Mouse (Mus musculus) B cell, adult 62 days (primary cell): Measurements from ENCODE around the gene B830017H08Rik. TPM values are rescaled to one million over a fixed set of nuclear protein-coding genes. Genes with fewer than 3 reads are reported as not detected.

Source experiments
- total RNA-seq: library from RNA; stranded (reverse); gene quantifications from 4 replicates; pipeline ENCODE4 v1.2.4, GENCODE M21; 2023

B830017H08Rik gene
- not detected in 4 replicates for total RNA-seq

GRCm38 (mm10) chr16:17832821-17833220 lies at the start of gene B830017H08Rik:
Gene B830017H08Rik, plus strand, starts transcription at chr16:17833121.

GRCm38 (mm10) chr16:17796971-17797811 lies 35.7 kb upstream of the B830017H08Rik start, which contains the start of gene Scarf2:
Gene Scarf2, plus strand, starts transcription at chr16:17797282.

GRCm38 (mm10) chr16:17838051-17838450 lies 5.1 kb downstream of the B830017H08Rik start, which contains the start of gene Car15:
Gene Car15, minus strand, starts transcription at chr16:17838364.

Other genes starting within 250 kb of the B830017H08Rik start
- gene Slc7a4, start 249.9 kb upstream of the B830017H08Rik start, total RNA-seq: not detected in 4 replicates
- gene Smpd4, start 213.8 kb upstream of the B830017H08Rik start, total RNA-seq: 45.7 to 50.9 TPM (median 48.8 TPM) in 4 replicates
- not detected in 4 replicates for gene Ccdc74a, start 186.7 kb upstream of the B830017H08Rik start, total RNA-seq
- 129 to 145 TPM (median 134 TPM) in 4 replicates for gene Med15, start 100.2 kb upstream of the B830017H08Rik start, total RNA-seq
- gene Klhl22, start 73.5 kb upstream of the B830017H08Rik start, total RNA-seq: 10.8 to 21.1 TPM (median 15.3 TPM) in 4 replicates
- 0.20 TPM in 1 of 4 replicates, not detected in the others for gene Scarf2, start 35.8 kb upstream of the B830017H08Rik start, total RNA-seq
- 9.8 to 15.2 TPM (median 12.4 TPM) in 4 replicates for gene Car15, start 5.2 kb downstream of the B830017H08Rik start, total RNA-seq
- gene Gm20518, start 58.5 kb downstream of the B830017H08Rik start, total RNA-seq: 2.4 to 4.3 TPM (median 3.3 TPM) in 4 replicates
- gene Tssk1, start 61.1 kb downstream of the B830017H08Rik start, total RNA-seq: not detected in 4 replicates
- gene Dgcr2, start 65.4 kb downstream of the B830017H08Rik start, total RNA-seq: 56.8 to 69.7 TPM (median 66.1 TPM) in 4 replicates
- not detected in 4 replicates for gene Tssk2, start 65.5 kb downstream of the B830017H08Rik start, total RNA-seq
- gene Ess2, start 78.2 kb downstream of the B830017H08Rik start, total RNA-seq: 58.2 to 66.8 TPM (median 59.7 TPM) in 4 replicates
- gene Gsc2, start 81.9 kb downstream of the B830017H08Rik start, total RNA-seq: not detected in 4 replicates
- gene Slc25a1, start 95.1 kb downstream of the B830017H08Rik start, total RNA-seq: 26.2 to 31.2 TPM (median 28.5 TPM) in 4 replicates
- not detected in 4 replicates for gene Vpreb2, start 147.3 kb downstream of the B830017H08Rik start, total RNA-seq
- gene Dgcr6, start 219.7 kb downstream of the B830017H08Rik start, total RNA-seq: 19.8 to 24.5 TPM (median 22.1 TPM) in 4 replicates